Mouse (Mus musculus): ENCODE measurements at regions not wholly inside any gene's neighbourhood (a gene's known extent, or its start where the extent isn't known, plus 50 kb on each side); places are given as distances from the start of the nearest gene placed in this dataset.

DNA sequence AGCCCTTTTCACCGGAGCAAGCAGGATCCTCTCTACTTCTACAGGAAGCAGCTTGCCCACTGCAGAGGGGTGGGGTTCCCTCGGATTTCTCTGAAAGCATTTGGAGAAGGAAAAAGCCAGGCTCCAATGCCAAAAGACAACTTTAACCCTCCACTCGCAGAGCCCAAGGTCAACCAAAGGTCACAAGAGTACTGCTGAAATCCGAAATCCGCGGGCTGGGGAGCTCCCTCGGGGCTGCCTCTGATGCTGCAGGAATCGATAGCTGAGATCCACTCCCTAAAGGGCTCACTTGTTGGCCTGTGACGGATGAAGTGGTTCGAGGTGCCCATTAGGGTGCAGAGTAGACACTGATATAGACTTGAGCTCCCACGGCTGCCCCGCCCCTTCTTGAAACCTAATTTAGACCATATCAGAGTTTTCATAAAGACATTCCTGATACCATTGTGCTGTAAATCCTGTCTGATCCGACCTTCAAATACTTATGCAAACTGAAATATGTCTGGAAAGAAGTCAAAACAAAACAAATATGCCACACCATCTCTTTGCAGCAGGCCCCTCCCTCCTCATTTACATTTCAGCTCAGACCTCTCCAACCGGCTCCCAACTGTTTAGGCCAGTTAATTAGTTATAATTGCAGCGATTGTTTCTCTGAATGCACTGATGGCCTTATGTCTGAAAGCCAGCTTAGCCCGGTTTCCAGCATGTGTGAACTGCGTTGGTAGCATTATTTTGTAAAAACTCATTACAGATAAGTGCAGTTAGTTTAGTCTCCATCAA is 170.8 kb upstream of the Map3k1 start:
- no peak for ATAC-seq

GRCm38 (mm10) chr13:111980205-111980595 is 171.4 kb upstream of the Map3k1 start:
- ATAC-seq, result no peak

DNA sequence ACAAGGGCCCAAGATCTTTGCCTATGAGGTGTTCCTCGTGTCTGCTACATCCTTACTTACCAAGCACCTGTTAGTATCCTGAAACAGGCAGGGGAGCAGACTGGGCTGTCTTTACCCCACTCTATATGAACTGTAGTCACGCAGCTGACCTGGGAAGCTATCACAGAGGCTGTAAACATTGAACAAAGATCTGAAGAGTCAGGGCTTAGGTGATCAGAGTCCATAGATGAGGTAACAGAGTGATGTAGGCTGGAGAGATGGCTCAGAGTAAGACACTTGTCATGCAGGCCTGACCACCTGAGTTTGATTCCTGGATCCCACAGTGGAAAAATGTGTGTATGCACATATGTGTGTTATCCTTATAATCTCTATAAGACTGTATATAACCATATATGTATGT is 172.3 kb upstream of the Map3k1 start:
- no peak for ATAC-seq

- no peak for ATAC-seq
Observed at GRCm38 (mm10) chr13:111982796-111983460, 174.1 kb upstream of the Map3k1 start.

GRCm38 (mm10) chr13:111984081-111984574 is 175.3 kb upstream of the Map3k1 start:
- ATAC-seq, result peak; percentile 95

DNA sequence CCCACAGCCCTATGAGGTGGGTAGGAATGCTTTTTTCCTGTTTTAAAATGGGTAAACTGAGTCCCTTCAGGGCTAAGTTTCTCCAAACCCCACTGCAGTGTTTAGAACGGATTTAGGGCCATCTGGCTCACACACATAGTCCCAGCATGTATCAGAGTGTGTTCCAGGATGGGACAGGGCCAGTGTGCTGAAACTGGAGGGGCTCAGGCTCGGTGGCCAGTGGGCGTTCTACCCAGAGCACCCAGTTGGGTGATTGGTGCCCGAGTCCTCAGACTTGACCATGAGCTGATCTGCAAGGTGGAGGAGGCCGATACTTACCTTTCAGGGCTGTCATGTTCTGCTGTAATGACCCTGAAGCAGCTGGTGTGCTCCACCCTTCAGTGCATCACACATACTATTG is 176.6 kb upstream of the Map3k1 start:
- ATAC-seq, result no peak

DNA sequence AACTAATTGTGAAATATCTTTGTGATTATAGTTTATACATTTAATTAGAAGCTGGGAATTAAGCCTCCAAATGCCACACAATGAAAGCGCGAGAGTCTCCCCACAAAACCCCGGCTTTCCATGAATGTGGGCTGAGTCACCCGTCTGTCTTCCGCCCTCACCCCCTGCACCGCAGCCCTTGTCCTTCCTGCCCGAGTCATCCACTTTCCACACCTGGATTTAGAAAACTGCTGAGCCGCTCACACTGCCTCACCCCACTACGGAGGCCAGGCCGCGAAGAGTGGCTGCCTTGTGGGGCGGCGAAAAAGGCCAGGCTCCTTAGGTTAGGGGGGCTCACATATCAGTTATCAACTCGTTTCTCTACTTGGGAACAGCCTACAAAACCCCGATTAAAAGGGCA is 177.9 kb upstream of the Map3k1 start:
- ATAC-seq, result no peak

- ATAC-seq, result no peak
Observed at GRCm38 (mm10) chr13:111987420-111987819, 178.6 kb upstream of the Map3k1 start.

DNA sequence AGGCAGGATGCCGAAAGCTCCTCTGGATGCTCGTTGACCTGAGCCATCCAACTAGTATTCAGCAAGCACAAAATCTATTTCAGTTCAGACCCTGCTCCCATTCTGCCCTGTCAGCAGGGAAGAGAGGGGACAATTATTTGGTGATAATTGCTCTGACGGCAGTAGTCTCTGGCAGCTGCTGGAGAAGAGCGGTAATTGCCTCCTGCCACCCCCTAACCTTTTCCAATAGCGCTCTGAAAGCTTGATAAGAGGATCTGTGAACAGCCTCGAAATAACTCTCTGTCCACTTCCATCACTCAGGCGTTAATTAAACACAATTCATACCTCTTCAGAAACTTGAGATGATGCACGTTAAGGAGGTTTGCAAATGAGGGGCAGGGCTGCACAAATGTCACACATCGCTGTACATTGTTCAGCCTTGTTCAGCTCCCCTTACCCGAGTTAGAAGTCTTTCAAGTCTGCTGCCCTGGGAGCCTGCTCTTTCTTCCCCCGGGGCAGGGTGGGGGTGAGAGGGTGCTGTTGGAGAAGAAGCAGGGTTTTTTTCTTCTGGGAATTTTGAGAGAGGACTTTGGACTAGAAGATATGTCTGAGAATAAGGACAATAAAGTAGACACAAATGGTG is 182.2 kb upstream of the Map3k1 start:
- no peak for ATAC-seq

DNA sequence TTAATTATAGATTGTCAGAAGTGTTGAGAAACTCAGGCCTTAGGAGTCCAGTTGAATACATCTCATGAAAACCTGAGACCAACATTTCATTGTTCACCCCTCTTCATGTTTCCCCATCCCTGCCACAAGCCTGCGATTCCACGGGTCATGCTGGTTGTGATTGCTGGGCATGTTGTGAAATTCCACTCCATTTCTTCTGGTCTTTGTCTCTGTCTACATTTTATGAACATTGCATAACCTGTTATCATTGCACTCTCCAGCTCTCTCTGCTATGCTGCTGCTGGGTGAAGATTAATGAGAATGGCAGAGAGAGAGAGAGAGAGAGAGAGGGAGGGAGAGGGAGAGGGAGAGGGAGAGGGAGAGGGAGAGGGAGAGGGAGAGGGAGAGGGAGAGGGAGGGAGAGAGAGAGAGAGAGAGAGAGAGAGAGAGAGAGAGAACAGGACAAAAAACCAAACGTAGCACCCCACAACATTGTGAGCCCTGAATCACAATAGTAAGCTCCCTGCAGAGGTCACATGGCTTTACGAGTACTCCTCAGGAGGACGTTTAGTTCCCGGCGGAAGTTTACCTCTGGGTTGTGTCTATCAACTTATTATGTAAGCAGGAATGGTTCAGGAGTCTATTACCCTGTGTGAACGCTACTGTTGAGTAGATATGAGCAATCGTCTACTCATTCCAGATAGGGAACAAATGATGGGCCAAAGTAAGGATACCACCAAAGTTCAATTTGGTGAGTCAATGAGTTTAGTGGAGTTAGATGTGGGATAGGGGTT is 183.5 kb upstream of the Map3k1 start:
- no peak for ATAC-seq

- no peak for ATAC-seq
Observed at GRCm38 (mm10) chr13:111994862-111995490, 186.2 kb upstream of the Map3k1 start.

DNA sequence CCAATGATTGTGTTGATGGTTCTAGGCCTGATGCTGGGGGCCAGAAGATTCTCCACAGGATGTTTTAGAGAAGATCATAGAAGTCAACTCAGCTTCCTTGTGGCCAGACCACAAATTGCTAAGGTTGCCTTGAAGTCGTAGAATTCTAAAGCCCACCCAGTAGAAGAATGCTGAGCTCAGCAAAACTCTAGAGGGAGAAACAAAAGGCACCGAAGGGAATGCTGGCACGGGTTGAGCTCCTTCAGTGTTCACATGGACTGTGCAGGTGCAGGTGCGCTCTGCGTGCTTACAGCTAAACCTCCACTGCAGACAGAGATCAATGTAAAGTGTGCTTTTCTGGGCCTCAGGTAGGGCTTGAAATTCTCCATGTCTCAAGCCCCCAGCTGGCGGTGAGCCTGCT is 186.9 kb upstream of the Map3k1 start:
- ATAC-seq, result no peak

DNA sequence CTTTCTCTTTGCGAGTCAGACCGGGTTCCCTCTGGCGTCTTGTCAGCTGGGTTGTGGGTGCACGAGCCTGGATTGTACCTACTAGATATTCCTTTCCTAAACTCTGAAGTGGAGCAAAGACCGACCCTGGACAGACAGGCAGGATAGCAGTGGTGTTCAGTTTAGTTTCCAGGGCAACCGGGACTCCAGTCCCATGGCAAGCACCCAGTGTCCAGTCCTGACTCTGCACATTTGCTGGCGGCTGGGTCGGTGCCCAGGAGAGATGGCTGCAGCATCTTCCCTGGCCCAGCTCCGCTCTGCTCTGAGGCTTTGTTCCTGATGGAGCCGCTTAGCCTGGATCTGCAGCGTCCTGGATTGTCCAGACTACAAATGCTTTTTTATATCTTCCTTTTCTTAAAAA is 188.1 kb upstream of the Map3k1 start:
- ATAC-seq, result no peak

DNA sequence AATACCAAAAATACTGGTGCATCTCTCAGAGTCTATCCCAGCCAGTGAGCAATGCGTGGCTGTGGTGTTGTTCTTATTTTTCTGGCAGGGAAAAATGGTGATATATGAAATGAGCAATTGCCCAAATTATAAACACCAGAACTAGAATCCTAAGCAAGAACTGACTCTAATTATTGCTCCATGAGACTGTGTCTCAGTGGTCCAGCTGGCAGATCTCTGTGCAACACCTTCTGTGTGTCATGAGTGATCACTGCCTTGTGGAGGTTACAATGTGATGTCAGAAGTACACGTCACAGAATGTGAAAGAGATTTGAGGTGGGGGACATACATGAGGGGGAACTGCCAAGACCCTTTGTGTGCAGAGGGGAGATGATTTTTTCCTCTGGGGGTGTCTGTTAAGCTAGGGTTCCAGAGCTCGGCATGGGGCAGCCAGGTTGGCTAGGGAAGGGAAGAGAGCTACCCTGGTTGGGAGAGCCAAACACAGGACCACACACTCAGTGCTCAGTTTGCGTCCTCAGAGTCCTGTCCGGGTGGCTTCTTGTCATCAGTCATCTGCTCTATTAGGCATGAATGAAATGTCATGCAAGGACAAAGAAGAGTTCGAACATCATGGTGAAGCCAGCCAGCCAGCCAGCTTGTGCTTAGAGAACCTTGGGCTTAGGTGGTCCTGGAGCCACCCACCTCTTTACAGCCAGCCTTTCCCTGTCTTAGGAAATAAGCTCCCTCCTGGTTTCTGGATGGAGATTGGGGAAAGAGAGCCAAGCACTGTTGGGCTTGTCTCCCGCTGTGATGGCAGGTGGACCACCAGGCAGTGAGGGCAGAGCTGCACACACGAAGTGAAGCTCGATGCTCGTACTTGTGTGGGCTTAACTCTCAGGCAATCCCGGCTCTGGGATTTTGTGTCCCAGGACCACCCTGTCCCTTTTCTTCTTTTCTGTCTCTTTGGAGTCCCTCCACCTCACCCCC is 189.5 kb upstream of the Map3k1 start:
- ATAC-seq, result no peak

GRCm38 (mm10) chr13:111999647-112000292 is 191.0 kb upstream of the Map3k1 start:
- no peak for ATAC-seq

DNA sequence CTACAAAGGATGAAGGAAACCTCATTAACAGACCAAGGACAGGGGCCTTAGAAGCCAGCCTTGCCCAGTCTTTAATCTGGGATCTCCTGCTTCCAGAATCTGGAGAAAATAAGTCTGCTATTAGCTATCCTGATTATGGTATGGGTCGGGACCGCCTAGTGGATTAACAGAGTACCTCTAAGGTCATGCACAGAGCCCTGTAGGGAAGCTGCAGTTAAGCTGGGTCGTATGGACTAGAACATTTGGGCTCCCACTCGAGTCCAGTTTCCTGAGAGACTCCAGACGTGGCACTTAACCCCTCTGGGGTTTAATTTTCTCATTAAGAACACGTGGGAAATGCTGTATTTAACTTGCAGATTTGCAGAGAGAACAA is 191.5 kb upstream of the Map3k1 start:
- no peak for ATAC-seq

GRCm38 (mm10) chr13:112000696-112001095 is 191.9 kb upstream of the Map3k1 start:
- ATAC-seq, result peak; percentile 3

GRCm38 (mm10) chr13:112001155-112002025 is 192.6 kb upstream of the Map3k1 start:
- ATAC-seq, result peak; percentile 77

- ATAC-seq, result peak; percentile 37
Observed at GRCm38 (mm10) chr13:112002661-112003347, 194.0 kb upstream of the Map3k1 start.
